10 mouse cellular contexts compared by ENCODE assay signal in the genomic region with DNA sequence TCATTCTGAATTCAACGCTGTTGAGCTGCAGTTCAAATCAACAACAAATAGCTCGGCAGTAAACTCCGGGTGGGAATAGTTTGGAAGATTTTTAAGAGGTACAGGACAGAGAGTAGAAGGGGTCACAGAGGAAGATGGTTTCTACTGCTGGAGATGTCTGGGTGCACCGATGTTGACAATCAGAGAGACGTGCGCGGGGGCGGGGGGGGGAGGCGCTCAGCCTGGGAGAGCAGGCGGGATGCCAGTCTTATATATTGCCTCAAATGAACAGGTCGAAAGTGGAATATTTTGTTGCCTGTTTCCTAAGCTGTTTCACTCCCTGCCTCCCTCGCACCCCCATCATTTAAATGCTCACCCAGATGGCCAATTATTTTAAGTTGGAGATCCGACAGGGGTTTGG.
DNase-seq lines count a peak whose midpoint lies in the region; ATAC-seq and TF ChIP-seq lines count a peak whose summit lies in the region.
"Had no signal": no experiment of that assay in that cellular context is flagged by ENCODE, and none has a peak within 500 bp of the region (broad histone marks: within the 10 kb centered on the region; RNA-seq: fewer than 3 reads in every experiment).

No protein-coding gene starts in this region.

- DNase-seq in heart, postnatal 25 days (ENCODE audit: low spot score), result no peak
- DNase-seq in forebrain, embryonic 14.5 days (ENCODE audit: low spot score), result peak; percentile 34
- no peak for DNase-seq in limb, embryonic 14.5 days (ENCODE audit: low spot score)
- DNase-seq in adrenal gland, adult 2 months, result no peak
- no peak for DNase-seq in urinary bladder, postnatal 14 days (ENCODE audit: low spot score)
- DNase-seq in gastrocnemius, postnatal 4 days (ENCODE audit: low spot score in 2 of 2), result no peak
- DNase-seq: cerebellum, adult 9-10 months; right cerebral cortex, adult 18-20 months had no signal

- H3K4me1 ChIP-seq in heart, embryonic 14.5 days (ENCODE audit: control insufficient read depth in 2 of 2, insufficient read depth in 2 of 2, low read length in 2 of 2), result peaks cover 0 to 2% of the 10 kb centered on the region in 2 experiments; a peak in 2 of 4 replicates
- peaks cover 27% of the 10 kb centered on the region for H3K4me1 ChIP-seq in E14TG2a.4 (replicated peaks; ENCODE audit: low read depth, low read length)
- peaks cover 7% of the 10 kb centered on the region for H3K4me1 ChIP-seq in forebrain, embryonic 14.5 days (ENCODE audit: control insufficient read depth, insufficient read depth, low read length)
- H3K4me1 ChIP-seq in limb, embryonic 14.5 days (ENCODE audit: control insufficient read depth, insufficient read depth, low read length), result peaks cover 3% of the 10 kb centered on the region; the same call in 1 of the 2 replicates

- TF ChIP-seq CTCF in E14TG2a.4 (conservative IDR thresholded peaks at IDR 0.05; ENCODE audit: low read length), result no peak

- WGBS in heart, embryonic 14.5 days, result 9% methylated on average over 13 of the region's 13 CpGs
- WGBS in forebrain, embryonic 14.5 days, result 3% methylated on average over 12 of the region's 13 CpGs
- 5% methylated on average over 13 of the region's 13 CpGs for WGBS in limb, embryonic 14.5 days

- intact Hi-C loops in heart, postnatal 25 days (cut with DNase I), result no loop called here

- peaks cover 13% of the 10 kb centered on the region; the same call in 1 of the 2 replicates for H3K27me3 ChIP-seq in heart, embryonic 14.5 days (ENCODE audit: control insufficient read depth, insufficient read depth, low read length)
- H3K27me3 ChIP-seq in E14TG2a.4 (ENCODE audit: insufficient read depth, low read length), result no peaks in the 10 kb centered on the region
- H3K27me3 ChIP-seq in forebrain, embryonic 14.5 days (replicated peaks; ENCODE audit: control insufficient read depth, insufficient read depth, low read length), result no peaks in the 10 kb centered on the region
- H3K27me3 ChIP-seq in limb, embryonic 14.5 days (ENCODE audit: control insufficient read depth, insufficient read depth, low read length), result no peaks in the 10 kb centered on the region

- H3K4me2 ChIP-seq in heart, embryonic 14.5 days (ENCODE audit: low read length), result peak overlapping the region; percentile 58
- H3K4me2 ChIP-seq in forebrain, embryonic 14.5 days (ENCODE audit: low read length), result peak overlapping the region; percentile 53
- H3K4me2 ChIP-seq in limb, embryonic 14.5 days (replicated peaks; ENCODE audit: low read depth, low read length, severe bottlenecking), result peak overlapping the region; percentile 41

- H3K27ac ChIP-seq in heart, embryonic 14.5 days (replicated peaks in 1 of 2; ENCODE audit: control insufficient read depth in 1 of 2, insufficient read depth in 1 of 2, low read depth in 2 of 2, low read length in 2 of 2), result no peak overlapping the region
- no peak overlapping the region for H3K27ac ChIP-seq in forebrain, embryonic 14.5 days (ENCODE audit: low read depth, low read length)
- H3K27ac ChIP-seq in limb, embryonic 14.5 days (replicated peaks; ENCODE audit: low read depth, low read length), result no peak overlapping the region

- peak overlapping the region in 1 of 2 experiments; percentile 27; a peak in 3 of 4 replicates for H3K4me3 ChIP-seq in heart, embryonic 14.5 days (ENCODE audit: control insufficient read depth in 1 of 2, insufficient read depth in 1 of 2, low read depth in 1 of 2, low read length in 2 of 2)
- peak overlapping the region; percentile 29; the same call in 1 of the 2 replicates for H3K4me3 ChIP-seq in E14TG2a.4 (replicated peaks; ENCODE audit: low read length)
- H3K4me3 ChIP-seq in forebrain, embryonic 14.5 days (ENCODE audit: low read depth, low read length), result peak overlapping the region; percentile 18
- H3K4me3 ChIP-seq in limb, embryonic 14.5 days (replicated peaks; ENCODE audit: low read length), result 0 out of 2 replicates have a peak overlapping the region, but pooled peaks have one; percentile 14

- no peaks in the 10 kb centered on the region for H3K36me3 ChIP-seq in heart, embryonic 14.5 days (ENCODE audit: control insufficient read depth, insufficient read depth, low read length)
- no peaks in the 10 kb centered on the region for H3K36me3 ChIP-seq in E14TG2a.4 (ENCODE audit: insufficient read depth, low read length)
- H3K36me3 ChIP-seq in forebrain, embryonic 14.5 days (ENCODE audit: control insufficient read depth, insufficient read depth, low read length), result no peaks in the 10 kb centered on the region
- H3K36me3 ChIP-seq in limb, embryonic 14.5 days (ENCODE audit: control insufficient read depth, insufficient read depth, low read length), result no peaks in the 10 kb centered on the region

- H3K9ac ChIP-seq in heart, embryonic 14.5 days (ENCODE audit: low read length), result no peak overlapping the region
- H3K9ac ChIP-seq in forebrain, embryonic 14.5 days (ENCODE audit: low read length), result peak overlapping the region; percentile 37; the same call in 1 of the 2 replicates
- H3K9ac ChIP-seq in limb, embryonic 14.5 days (ENCODE audit: low read depth, low read length, severe bottlenecking), result no peak overlapping the region

- TF ChIP-seq POLR2A in limb, embryonic 14.5 days (IDR thresholded peaks at IDR 0.05; ENCODE audit: borderline replicate concordance, extremely low read depth, insufficient read depth, insufficient read length), result no peak

- H3K9me3 ChIP-seq in heart, embryonic 14.5 days (ENCODE audit: control insufficient read depth, low read length), result 0 out of 2 replicates have a peak, but pooled peaks cover 2% of the 10 kb centered on the region
- peaks cover 9% of the 10 kb centered on the region for H3K9me3 ChIP-seq in E14TG2a.4 (ENCODE audit: low read length)
- no peaks in the 10 kb centered on the region for H3K9me3 ChIP-seq in forebrain, embryonic 14.5 days (replicated peaks; ENCODE audit: control insufficient read depth, low read length)
- H3K9me3 ChIP-seq in limb, embryonic 14.5 days (ENCODE audit: control insufficient read depth, low read length), result no peaks in the 10 kb centered on the region

- no peak for ATAC-seq in heart, embryonic 14.5 days (ENCODE audit: insufficient number of reproducible peaks, insufficient read depth, low FRiP score, low read depth)
- peak; percentile 54; the same call in 1 of the 2 replicates for ATAC-seq in forebrain, embryonic 14.5 days
- no peak for ATAC-seq in limb, embryonic 14.5 days (ENCODE audit: low FRiP score, low read depth)
